Mouse (Mus musculus) MEL (cell line): ENCODE measurements around the gene Prkcq. TPM values are rescaled to one million over a fixed set of nuclear protein-coding genes. Genes with fewer than 3 reads are reported as not detected.

Experiments
- DNase-seq: peaks from one replicate; pipeline ENCODE4 v3.0.0; 2011; ENCODE audit warnings: low read depth, low spot score
- H3K27ac ChIP-seq: 2 replicates; pipeline ENCODE4 v1.5.1; 2012; ENCODE audit warnings: low read depth, mild to moderate bottlenecking, control low read depth, low read length, moderate library complexity; ENCODE audit not compliant: control insufficient read depth
- H3K27me3 ChIP-seq, 2 experiments: fragments of 150-350 bp in 1 of 2; sonication (generic) in 1 of 2; 2 replicates each; pipeline ENCODE4 v1.6.1; 2012; ENCODE audit warnings: low read length in 2 of 2, mild to moderate bottlenecking in 2 of 2, improper control_type of control experiment in 1 of 2, moderate library complexity in 1 of 2; ENCODE audit not compliant: insufficient read depth in 2 of 2, control insufficient read depth in 1 of 2
- H3K36me3 ChIP-seq, 2 experiments: 2 replicates each; pipeline ENCODE4 v1.6.1; 2012 to 2014; ENCODE audit warnings: low read length in 2 of 2, improper control_type of control experiment in 1 of 2, inconsistent platforms in 1 of 2, mild to moderate bottlenecking in 1 of 2; ENCODE audit not compliant: insufficient read depth in 2 of 2, control insufficient read depth in 1 of 2
- H3K4me1 ChIP-seq, 2 experiments: fragments of 150-350 bp in 1 of 2; sonication (generic) in 1 of 2; 2 replicates each; pipeline ENCODE4 v1.6.1; 2012; ENCODE audit warnings: low read length in 2 of 2, improper control_type of control experiment in 1 of 2, mild to moderate bottlenecking in 1 of 2; ENCODE audit not compliant: insufficient read depth in 2 of 2, control insufficient read depth in 1 of 2
- H3K4me3 ChIP-seq, 2 experiments: fragments of 150-350 bp in 1 of 2; sonication (generic) in 1 of 2; 2 replicates each; pipeline ENCODE4 v1.5.1; 2012; ENCODE audit warnings: low read depth in 2 of 2, low read length in 2 of 2, mild to moderate bottlenecking in 2 of 2, moderate library complexity in 2 of 2, control low read depth in 1 of 2, improper control_type of control experiment in 1 of 2; ENCODE audit not compliant: control insufficient read depth in 1 of 2, insufficient read depth in 1 of 2
- H3K79me2 ChIP-seq: 2 replicates; pipeline ENCODE4 v1.6.1; 2012; ENCODE audit warnings: mild to moderate bottlenecking, low read length, moderate library complexity; ENCODE audit not compliant: control insufficient read depth, poor library complexity, insufficient read depth
- H3K9ac ChIP-seq: 2 replicates; pipeline ENCODE4 v1.6.1; 2012; ENCODE audit warnings: low read depth, mild to moderate bottlenecking, control low read depth, low read length, moderate library complexity; ENCODE audit not compliant: control insufficient read depth, poor library complexity, severe bottlenecking
- H3K9me3 ChIP-seq: fragments of 150-350 bp; sonication (generic); replicated peaks from 2 replicates; pipeline ENCODE4 v1.6.1; 2012; ENCODE audit warnings: mild to moderate bottlenecking, low read length, improper control_type of control experiment, moderate library complexity; ENCODE audit not compliant: insufficient read depth
- E2F4 ChIP-seq: IDR thresholded peaks from 2 replicates; pipeline ENCODE4 v1.6.1; 2011; ENCODE audit warnings: low read depth, low read length, improper control_type of control experiment, borderline replicate concordance
- ELF1 ChIP-seq: IDR thresholded peaks from 2 replicates; pipeline ENCODE4 v1.6.1; 2014; ENCODE audit warnings: low read depth, mild to moderate bottlenecking, inconsistent platforms, low read length, improper control_type of control experiment, moderate library complexity
- ETS1 ChIP-seq: IDR thresholded peaks from 2 replicates; pipeline ENCODE4 v1.6.1; 2012; ENCODE audit warnings: low read depth, mild to moderate bottlenecking, inconsistent platforms, low read length, improper control_type of control experiment, moderate library complexity
- GATA1 ChIP-seq: IDR thresholded peaks from 2 replicates; pipeline ENCODE4 v1.6.1; 2011; ENCODE audit warnings: low read depth, low read length, improper control_type of control experiment
- JUND ChIP-seq: IDR thresholded peaks from 2 replicates; pipeline ENCODE4 v1.6.1; 2011; ENCODE audit warnings: low read depth, mild to moderate bottlenecking, improper control_type of control experiment, low read length
- KAT2A ChIP-seq: conservative IDR thresholded peaks from 2 replicates; pipeline ENCODE4 v1.6.1; 2012; ENCODE audit warnings: low read depth, low read length, improper control_type of control experiment, inconsistent platforms
- MAX ChIP-seq: IDR thresholded peaks from 2 replicates; pipeline ENCODE4 v1.6.1; 2011; ENCODE audit warnings: low read length, improper control_type of control experiment
- MEF2A ChIP-seq: IDR thresholded peaks from 2 replicates; pipeline ENCODE4 v1.6.1; 2014; ENCODE audit warnings: low read depth, mild to moderate bottlenecking, inconsistent platforms, low read length, improper control_type of control experiment; ENCODE audit not compliant: poor library complexity, insufficient replicate concordance, severe bottlenecking; ENCODE audit errors: extremely low read depth
- MXI1 ChIP-seq: IDR thresholded peaks from 2 replicates; pipeline ENCODE4 v1.6.1; 2011; ENCODE audit warnings: mild to moderate bottlenecking, low read depth, low read length, improper control_type of control experiment
- MYB ChIP-seq: IDR thresholded peaks from 2 replicates; pipeline ENCODE4 v1.6.1; 2011; ENCODE audit warnings: mild to moderate bottlenecking, low read depth, low read length, improper control_type of control experiment
- NRF1 ChIP-seq: IDR thresholded peaks from 2 replicates; pipeline ENCODE4 v1.6.1; 2014; ENCODE audit warnings: low read depth, mild to moderate bottlenecking, inconsistent platforms, low read length, improper control_type of control experiment, moderate library complexity; ENCODE audit not compliant: poor library complexity, insufficient read depth, severe bottlenecking
- POLR2A ChIP-seq, 2 experiments: IDR thresholded peaks; 2 replicates each; pipeline ENCODE4 v1.6.1; 2011 to 2012; ENCODE audit warnings: low read length in 2 of 2, mild to moderate bottlenecking in 2 of 2, control low read depth in 1 of 2, improper control_type of control experiment in 1 of 2, low read depth in 1 of 2, moderate library complexity in 1 of 2; ENCODE audit not compliant: control insufficient read depth in 1 of 2, insufficient read depth in 1 of 2, poor library complexity in 1 of 2
- POLR2AphosphoS5 ChIP-seq: IDR thresholded peaks from 2 replicates; pipeline ENCODE4 v1.6.1; 2012; ENCODE audit warnings: low read depth, borderline replicate concordance, mild to moderate bottlenecking, inconsistent platforms, low read length, moderate library complexity, mixed read lengths
- RCOR1 ChIP-seq: IDR thresholded peaks from 2 replicates; pipeline ENCODE4 v1.6.1; 2012; ENCODE audit warnings: low read depth, mild to moderate bottlenecking, inconsistent platforms, low read length, improper control_type of control experiment
- SIN3A ChIP-seq: IDR thresholded peaks from 2 replicates; pipeline ENCODE4 v1.6.1; 2012; ENCODE audit warnings: low read length, improper control_type of control experiment, inconsistent platforms
- TAL1 ChIP-seq: IDR thresholded peaks from 2 replicates; pipeline ENCODE4 v1.6.1; 2012; ENCODE audit warnings: mild to moderate bottlenecking, inconsistent platforms, low read length, moderate library complexity, mixed read lengths
- TCF12 ChIP-seq: IDR thresholded peaks from 2 replicates; pipeline ENCODE4 v1.6.1; 2014; ENCODE audit warnings: low read depth, mild to moderate bottlenecking, inconsistent platforms, low read length, improper control_type of control experiment, moderate library complexity
- UBTF ChIP-seq: IDR thresholded peaks from 2 replicates; pipeline ENCODE4 v1.6.1; 2012; ENCODE audit warnings: low read depth, mild to moderate bottlenecking, inconsistent platforms, low read length, improper control_type of control experiment, moderate library complexity, borderline replicate concordance; ENCODE audit not compliant: insufficient read depth
- USF1 ChIP-seq: IDR thresholded peaks from 2 replicates; pipeline ENCODE4 v1.6.1; 2014; ENCODE audit warnings: low read depth, mild to moderate bottlenecking, inconsistent platforms, low read length, improper control_type of control experiment, moderate library complexity
- USF2 ChIP-seq, 2 experiments: IDR thresholded peaks; 2 replicates each; pipeline ENCODE4 v1.6.1; 2011 to 2012; ENCODE audit warnings: improper control_type of control experiment in 2 of 2, low read length in 2 of 2, borderline replicate concordance in 1 of 2, inconsistent platforms in 1 of 2, low read depth in 1 of 2, mild to moderate bottlenecking in 1 of 2; ENCODE audit not compliant: insufficient read depth in 1 of 2
- ZC3H11A ChIP-seq: IDR thresholded peaks from 2 replicates; pipeline ENCODE4 v1.6.1; 2012; ENCODE audit warnings: low read depth, mild to moderate bottlenecking, inconsistent platforms, low read length, improper control_type of control experiment
- ZMIZ1 ChIP-seq: IDR thresholded peaks from 2 replicates; pipeline ENCODE4 v1.6.1; 2012; ENCODE audit warnings: low read depth, mild to moderate bottlenecking, inconsistent platforms, low read length, improper control_type of control experiment, moderate library complexity
- polyA plus RNA-seq, 2 experiments: library from polyadenylated mRNA; stranded (reverse) in 1 of 2; unstranded in 1 of 2; fragments of >175 nt in 1 of 2; fragments of >200 nt in 1 of 2; gene quantifications; 2 replicates each; pipeline versions ENCODE4 v1.2.1 to v1.2.4; 2012; ENCODE audit warnings: low replicate concordance in 2 of 2, low read depth in 1 of 2; ENCODE audit not compliant: insufficient read length in 2 of 2, insufficient read depth in 1 of 2, missing spikeins in 1 of 2
- total RNA-seq: library from RNA; depleted of rRNA; stranded (reverse); fragments of 300-350 nt; gene quantifications from 2 replicates; pipeline ENCODE4 v1.2.3, GENCODE M21; 2012; rRNA removed

Prkcq gene
- total RNA-seq (0.07 and 0.12 TPM in 2 replicates), polyA plus RNA-seq (under 1 TPM in 1 of 2 experiments, not detected in 1; 0.19 TPM)

GRCm38 (mm10) chr2:11171754-11172501 lies at the start of gene Prkcq:
TSS of gene Prkcq (plus strand) at chr2:11172108.
- H3K36me3 ChIP-seq: no peaks in the 10 kb centered on the region
- no peaks in the 10 kb centered on the region for H3K9me3 ChIP-seq
- no peak within 1 kb of the TSS for H3K9ac ChIP-seq
- H3K27ac ChIP-seq: no peak within 1 kb of the TSS
- no peak for DNase-seq
- H3K27me3 ChIP-seq: peaks cover 27 to 32% of the 10 kb centered on the region in 2 experiments
- TF ChIP-seq JUND (no peak), USF2 (IDR thresholded peaks at IDR 0.05; ENCODE audit: borderline replicate concordance in 1 of 2, insufficient read depth in 1 of 2, low read depth in 1 of 2, low read length in 2 of 2) (no peak), RCOR1 (no peak), MYB (no peak), ZC3H11A (no peak), E2F4 (no peak), ZMIZ1 (no peak)
- no peaks in the 10 kb centered on the region for H3K79me2 ChIP-seq
- no peaks in the 10 kb centered on the region for H3K4me1 ChIP-seq
- no peak within 1 kb of the TSS for H3K4me3 ChIP-seq

- H3K36me3 ChIP-seq: no peaks in the 10 kb centered on the region
- TF ChIP-seq ZC3H11A (no peak), MAX (no peak), TAL1 (no peak), GATA1 (no peak), POLR2A (IDR thresholded peaks at IDR 0.05; ENCODE audit: control insufficient read depth in 1 of 2, insufficient read depth in 1 of 2, low read depth in 1 of 2, low read length in 2 of 2, poor library complexity in 1 of 2) (no peak), USF1 (no peak), MYB (no peak), KAT2A (no peak), ETS1 (no peak), TCF12 (no peak), UBTF (no peak), POLR2AphosphoS5 (no peak), JUND (no peak), MEF2A (no peak), SIN3A (no peak), E2F4 (no peak), MXI1 (no peak), ELF1 (no peak), RCOR1 (no peak), NRF1 (no peak)
- no peaks in the 10 kb centered on the region; a peak in 2 of 4 replicates for H3K27me3 ChIP-seq
- H3K4me3 ChIP-seq: no peak overlapping the region
- H3K27ac ChIP-seq: no peak overlapping the region
- no peaks in the 10 kb centered on the region for H3K79me2 ChIP-seq
- no peak overlapping the region for H3K9ac ChIP-seq
- DNase-seq: no peak
- H3K9me3 ChIP-seq: no peaks in the 10 kb centered on the region
- no peaks in the 10 kb centered on the region for H3K4me1 ChIP-seq
These were observed 41.0 kb upstream of the Prkcq start for GRCm38 (mm10) chr2:11130881-11131280.
